Mouse (Mus musculus) kidney, adult 18-20 months (tissue): ENCODE results near the gene Kctd2.
"Not testable (repeated sequence)": the region's sequence is repeated elsewhere in the genome, so short reads cannot be mapped to it uniquely, and the experiment has no call there.

ENCODE experiments used
- DNase-seq: peaks from one replicate; pipeline ENCODE4 v3.0.0; 2021

The Kctd2 gene

GRCm38 (mm10) chr11:115475758-115476237 lies 55.9 kb downstream of the Kctd2 start:
- DNase-seq = no peak

DNA sequence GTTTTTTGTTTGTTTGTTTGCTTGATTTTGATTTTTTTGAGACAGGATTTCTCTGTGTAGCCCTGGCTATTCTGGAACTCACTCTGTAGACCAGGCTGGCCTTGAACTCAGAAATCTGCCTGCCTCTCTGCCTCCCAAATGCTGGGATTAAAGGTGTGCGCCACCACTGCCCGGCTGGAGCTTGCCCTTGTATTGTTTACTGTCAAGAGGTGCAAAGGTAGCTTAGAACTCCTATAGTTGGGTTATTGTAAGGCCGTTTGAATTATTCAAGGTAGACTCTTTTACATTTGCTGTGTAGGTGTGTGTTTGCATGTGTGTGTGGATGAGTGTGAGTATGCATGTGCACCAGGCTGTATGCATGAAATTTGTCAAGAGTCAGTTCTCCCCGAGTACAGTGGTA lies 56.7 kb downstream of the Kctd2 start:
- DNase-seq = not testable (repeated sequence)

- DNase-seq = not testable (repeated sequence)
These were observed 57.5 kb downstream of the Kctd2 start for GRCm38 (mm10) chr11:115477388-115477787.

GRCm38 (mm10) chr11:115478296-115478938 lies 58.5 kb downstream of the Kctd2 start:
- DNase-seq = no peak
